Mouse (Mus musculus) liver, embryonic 12.5 days (tissue): ENCODE results near the gene Zmpste24. TPM values are rescaled to one million over a fixed set of nuclear protein-coding genes. Genes with fewer than 3 reads are reported as not detected.

Experiments
- ATAC-seq: fragments of 200-750 bp; cut with Nextera tagmentation; 2 replicates; pipeline ENCODE4 v1.8.0; 2017; ENCODE audit warnings: moderate number of reproducible peaks, mild to moderate bottlenecking, moderate library complexity
- H3K27ac ChIP-seq: fragments of 300-500 bp; sonication (generic); 2 replicates; pipeline ENCODE4 v1.5.1; 2016; ENCODE audit warnings: mild to moderate bottlenecking
- H3K27me3 ChIP-seq: fragments of 300-500 bp; sonication (generic); replicated peaks from 2 replicates; pipeline ENCODE4 v1.6.1; 2016; ENCODE audit warnings: mild to moderate bottlenecking, moderate library complexity
- H3K36me3 ChIP-seq: fragments of 300-500 bp; sonication (generic); 2 replicates; pipeline ENCODE4 v1.6.1; 2016; ENCODE audit warnings: mild to moderate bottlenecking, moderate library complexity
- H3K4me1 ChIP-seq: fragments of 300-500 bp; sonication (generic); 2 replicates; pipeline ENCODE4 v1.6.1; 2016
- H3K4me2 ChIP-seq: fragments of 300-500 bp; sonication (generic); 2 replicates; pipeline ENCODE4 v1.6.1; 2016; ENCODE audit warnings: mild to moderate bottlenecking, moderate library complexity
- H3K4me3 ChIP-seq: fragments of 300-500 bp; sonication (generic); 2 replicates; pipeline ENCODE4 v1.5.1; 2016; ENCODE audit warnings: mild to moderate bottlenecking, moderate library complexity
- H3K9ac ChIP-seq: fragments of 300-500 bp; sonication (generic); 2 replicates; pipeline ENCODE4 v1.6.1; 2016; ENCODE audit warnings: mild to moderate bottlenecking, moderate library complexity
- H3K9me3 ChIP-seq: fragments of 300-500 bp; sonication (generic); replicated peaks from 2 replicates; pipeline ENCODE4 v1.6.1; 2016; ENCODE audit warnings: mild to moderate bottlenecking, moderate library complexity
- WGBS: fragments of 180-500 bp; shearing (Covaris S2); methylation state at CpG from one replicate; pipeline ENCODE4 v1.1.7; 2016; ENCODE audit not compliant: insufficient replicate concordance; 5-methylcytosine and 5-hydroxymethylcytosine counted together
- polyA plus RNA-seq: library from polyadenylated mRNA; unstranded; fragments of >200 nt; fragmentation: Nextera tagmentation; extraction: Ambion mirVana; gene quantifications from 2 replicates; pipeline ENCODE4 v1.2.1, GENCODE M21; 2016

Zmpste24 gene
- polyA plus RNA-seq, 1 experiment from 2014 or later, result 31.9 TPM

- H3K4me2 ChIP-seq, result peak overlapping the region; percentile 84
- peak overlapping the region; percentile 99 for H3K9ac ChIP-seq
- peak; percentile 71 for ATAC-seq
- no peaks in the 10 kb centered on the region for H3K27me3 ChIP-seq
- no peaks in the 10 kb centered on the region for H3K9me3 ChIP-seq
- WGBS, result 7% methylated on average over 10 of the region's 10 CpGs
- H3K4me1 ChIP-seq, result peaks cover 76% of the 10 kb centered on the region
- H3K36me3 ChIP-seq, result 0 out of 2 replicates have a peak, but pooled peaks cover 4% of the 10 kb centered on the region
- peak overlapping the region; percentile 100 for H3K4me3 ChIP-seq
- peak overlapping the region; percentile 92 for H3K27ac ChIP-seq
Observed at GRCm38 (mm10) chr4:121014594-121015267, 83.3 kb downstream of the Zmpste24 start.

- Histone ChIP-seq H3K27me3 (no peaks in the 10 kb centered on the region), H3K4me3 (no peak overlapping the region), H3K9me3 (no peaks in the 10 kb centered on the region), H3K9ac (peak overlapping the region; percentile 36; the same call in 1 of the 2 replicates), H3K27ac (peak overlapping the region; percentile 51; the same call in 1 of the 2 replicates), H3K4me1 (peaks cover 100% of the 10 kb centered on the region), H3K4me2 (peak overlapping the region; percentile 33), H3K36me3 (0 out of 2 replicates have a peak, but pooled peaks cover 4% of the 10 kb centered on the region)
- WGBS, result 61% methylated on average over 11 of the region's 11 CpGs
- no peak for ATAC-seq
Observed at GRCm38 (mm10) chr4:121010770-121011549, 87.1 kb downstream of the Zmpste24 start.

Other genes with a start within 250 kb of the Zmpste24 start
- gene Rims3, start 243.4 kb downstream of the Zmpste24 start, polyA plus RNA-seq, result 0.23 and 0.30 TPM in 2 replicates
- gene Exo5, start 173.2 kb downstream of the Zmpste24 start, polyA plus RNA-seq, result 9.8 and 11.7 TPM in 2 replicates
- gene Zfp69, start 146.5 kb downstream of the Zmpste24 start, polyA plus RNA-seq, result 3.1 and 3.5 TPM in 2 replicates
- 45.5 and 46.9 TPM in 2 replicates for gene Smap2, start 81.0 kb downstream of the Zmpste24 start, polyA plus RNA-seq
- 2.7 and 3.7 TPM in 2 replicates for gene Col9a2, start 58.9 kb downstream of the Zmpste24 start, polyA plus RNA-seq
- not detected in 2 replicates for gene Tmco2, start 11.0 kb upstream of the Zmpste24 start, polyA plus RNA-seq
- 16.1 TPM in 2 replicates for gene Rlf, start 116.8 kb upstream of the Zmpste24 start, polyA plus RNA-seq
- gene Gm12888, start 226.7 kb upstream of the Zmpste24 start, polyA plus RNA-seq, result not detected in 2 replicates